Mouse (Mus musculus) cerebellum, postnatal 25 days (tissue): ENCODE data around the gene Lamtor2.
A peak's percentile ranks its signal among the peaks of the same experiment; 100 is the strongest.
"Not testable (repeated sequence)": the region's sequence is repeated elsewhere in the genome, so short reads cannot be mapped to it uniquely, and the experiment has no call there.

ENCODE experiments used
- DNase-seq, 2 experiments: peaks; one replicate each; pipeline ENCODE4 v3.0.0; 2021; ENCODE audit warnings: mixed read lengths in 2 of 2

Gene Lamtor2

GRCm38 (mm10) chr3:88552676-88553524 is at the start of gene Lamtor2:
Lamtor2 (minus strand) TSS chr3:88553074.
- peak; percentile 98 to 99 for DNase-seq

GRCm38 (mm10) chr3:88602466-88602865 is 49.6 kb upstream of the Lamtor2 start:
- no peak for DNase-seq

GRCm38 (mm10) chr3:88596547-88596946 is 43.7 kb upstream of the Lamtor2 start:
- not testable (repeated sequence) for DNase-seq

GRCm38 (mm10) chr3:88593893-88594580 is 41.2 kb upstream of the Lamtor2 start:
- DNase-seq: no peak

GRCm38 (mm10) chr3:88592942-88593576 is 40.2 kb upstream of the Lamtor2 start:
- no peak for DNase-seq

- peak; percentile 20 to 57 for DNase-seq
Observed at GRCm38 (mm10) chr3:88591950-88592731, 39.3 kb upstream of the Lamtor2 start.

GRCm38 (mm10) chr3:88591044-88591443 is 38.2 kb upstream of the Lamtor2 start:
- DNase-seq: no peak

GRCm38 (mm10) chr3:88590246-88590645 is 37.4 kb upstream of the Lamtor2 start:
- DNase-seq: no peak

- no peak for DNase-seq
Observed at GRCm38 (mm10) chr3:88586640-88587039, 33.8 kb upstream of the Lamtor2 start.

GRCm38 (mm10) chr3:88585769-88586168 is 32.9 kb upstream of the Lamtor2 start:
- no peak for DNase-seq

GRCm38 (mm10) chr3:88579454-88580117 is 26.7 kb upstream of the Lamtor2 start:
- peak; percentile 82 to 86 for DNase-seq

- DNase-seq: no peak
Observed at GRCm38 (mm10) chr3:88578498-88579424, 25.9 kb upstream of the Lamtor2 start.

GRCm38 (mm10) chr3:88577846-88578245 is 25.0 kb upstream of the Lamtor2 start:
- DNase-seq: not testable (repeated sequence)

- no peak for DNase-seq
Observed at GRCm38 (mm10) chr3:88575540-88575939, 22.7 kb upstream of the Lamtor2 start, which contains the start of gene Ssr2. Ssr2 (plus strand) TSS chr3:88575876.

- DNase-seq: no peak
Observed at GRCm38 (mm10) chr3:88573810-88574209, 20.9 kb upstream of the Lamtor2 start.

GRCm38 (mm10) chr3:88572835-88573234 is 20.0 kb upstream of the Lamtor2 start:
- no peak for DNase-seq

- DNase-seq: no peak
Observed at GRCm38 (mm10) chr3:88571856-88572255, 19.0 kb upstream of the Lamtor2 start.

GRCm38 (mm10) chr3:88570341-88570740 is 17.5 kb upstream of the Lamtor2 start:
- DNase-seq: no peak

- DNase-seq: no peak
Observed at GRCm38 (mm10) chr3:88569694-88570093, 16.8 kb upstream of the Lamtor2 start.

GRCm38 (mm10) chr3:88569093-88569492 is 16.2 kb upstream of the Lamtor2 start:
- DNase-seq: no peak

GRCm38 (mm10) chr3:88568615-88569014 is 15.7 kb upstream of the Lamtor2 start:
- no peak for DNase-seq
